Mouse (Mus musculus): ENCODE data around the gene Adamts10. TPM values are rescaled to one million over a fixed set of nuclear protein-coding genes. Genes with fewer than 3 reads are reported as not detected.

Gene Adamts10
- polyA plus RNA-seq, 1 experiment from 2014 or later: 66.8 TPM

- no peak for ATAC-seq
- Histone ChIP-seq H3K36me3 (ENCODE audit: control insufficient read depth, insufficient read depth, low read length) (no peaks in the 10 kb centered on the region), H3K27ac (ENCODE audit: low read length) (no peak overlapping the region), H3K4me3 (ENCODE audit: low read depth, low read length) (no peak overlapping the region), H3K4me1 (ENCODE audit: control insufficient read depth, insufficient read depth, low read length) (no peaks in the 10 kb centered on the region), H3K9me3 (replicated peaks; ENCODE audit: control insufficient read depth, low read length, poor library complexity, severe bottlenecking) (no peaks in the 10 kb centered on the region), H3K27me3 (ENCODE audit: control insufficient read depth, insufficient read depth, low read depth, low read length) (no peaks in the 10 kb centered on the region), H3K4me2 (ENCODE audit: low read length) (no peak overlapping the region), H3K9ac (ENCODE audit: low read depth, low read length) (no peak overlapping the region)
- 59% methylated on average over 1 of the region's 1 CpGs for WGBS
Observed at GRCm38 (mm10) chr17:33564599-33564998, 40.6 kb downstream of the Adamts10 start.

DNA sequence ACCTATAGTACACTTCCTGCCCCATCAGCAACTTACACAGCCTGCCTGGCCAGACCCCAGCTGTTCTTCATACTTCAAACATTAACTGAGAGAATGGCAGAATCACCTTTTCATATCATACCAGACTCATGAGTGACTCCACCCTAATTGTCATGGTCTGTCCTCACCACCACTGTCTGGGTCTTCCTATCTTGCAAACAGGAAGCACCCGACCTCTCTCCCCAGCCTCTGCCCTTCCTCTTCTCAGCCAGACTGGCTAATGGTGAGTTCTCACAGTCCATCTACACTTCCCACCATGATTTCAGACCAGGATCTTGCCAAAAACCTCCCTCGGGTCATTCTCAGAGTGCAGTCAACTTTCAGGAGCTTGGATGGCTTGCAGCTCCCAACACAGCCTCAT, 42.2 kb downstream of the Adamts10 start:
- H3K9ac ChIP-seq (ENCODE audit: low read depth, low read length): no peak overlapping the region
- H3K4me1 ChIP-seq (ENCODE audit: control insufficient read depth, insufficient read depth, low read length): no peaks in the 10 kb centered on the region
- no peak overlapping the region for H3K4me3 ChIP-seq (ENCODE audit: low read depth, low read length)
- 74% methylated on average over 2 of the region's 2 CpGs for WGBS
- no peak overlapping the region for H3K4me2 ChIP-seq (ENCODE audit: low read length)
- no peaks in the 10 kb centered on the region for H3K9me3 ChIP-seq (replicated peaks; ENCODE audit: control insufficient read depth, low read length, poor library complexity, severe bottlenecking)
- no peaks in the 10 kb centered on the region for H3K36me3 ChIP-seq (ENCODE audit: control insufficient read depth, insufficient read depth, low read length)
- H3K27me3 ChIP-seq (ENCODE audit: control insufficient read depth, insufficient read depth, low read depth, low read length): no peaks in the 10 kb centered on the region
- no peak for ATAC-seq
- H3K27ac ChIP-seq (ENCODE audit: low read length): no peak overlapping the region

DNA sequence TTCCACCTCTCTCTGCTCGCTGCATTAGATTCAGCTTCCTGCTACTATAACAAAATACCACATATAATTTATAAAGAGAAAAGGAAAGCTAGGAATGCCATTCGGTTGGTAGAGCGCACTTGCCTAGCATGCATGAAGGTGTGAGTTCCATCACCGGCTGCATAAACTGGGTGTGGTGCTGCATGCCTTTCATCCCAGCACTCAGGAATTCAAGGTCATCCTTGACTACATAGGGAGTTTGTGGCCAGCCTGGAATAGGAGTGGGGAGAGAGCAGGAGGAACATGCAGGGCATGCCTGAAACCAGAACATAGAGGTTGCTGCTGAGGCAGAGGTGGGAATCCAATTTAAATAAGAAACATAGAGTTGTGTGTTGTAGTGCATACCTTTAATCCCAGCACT, 60.1 kb downstream of the Adamts10 start:
- 83% methylated on average over 4 of the region's 4 CpGs for WGBS

DNA sequence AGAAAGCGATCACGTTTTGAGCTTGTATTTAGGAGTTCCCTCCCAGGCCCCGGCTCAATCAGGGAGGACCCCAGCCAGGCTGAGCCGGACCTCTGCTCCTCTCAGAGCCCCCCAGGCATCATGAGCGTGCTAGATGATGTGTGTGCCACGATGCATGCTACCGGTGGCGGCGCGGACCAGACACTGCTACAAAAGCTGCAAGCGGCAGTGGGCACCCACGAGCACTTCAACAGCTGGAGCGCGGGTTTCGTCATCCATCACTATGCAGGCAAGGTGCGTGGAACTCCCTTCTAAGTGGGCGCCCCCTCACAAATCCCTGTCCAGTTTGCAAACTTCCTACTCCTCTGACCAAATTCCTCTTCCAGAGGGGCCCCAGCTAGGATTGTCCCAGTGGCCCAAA, 62.0 kb downstream of the Adamts10 start:
- H3K9me3 ChIP-seq (replicated peaks; ENCODE audit: control insufficient read depth, low read length, poor library complexity, severe bottlenecking): no peaks in the 10 kb centered on the region
- 73% methylated on average over 17 of the region's 17 CpGs for WGBS
- H3K4me3 ChIP-seq (ENCODE audit: low read depth, low read length): no peak overlapping the region
- no peaks in the 10 kb centered on the region for H3K4me1 ChIP-seq (ENCODE audit: control insufficient read depth, insufficient read depth, low read length)
- no peak overlapping the region for H3K9ac ChIP-seq (ENCODE audit: low read depth, low read length)
- no peaks in the 10 kb centered on the region for H3K36me3 ChIP-seq (ENCODE audit: control insufficient read depth, insufficient read depth, low read length)
- no peak overlapping the region for H3K4me2 ChIP-seq (ENCODE audit: low read length)
- no peak for ATAC-seq
- no peaks in the 10 kb centered on the region for H3K27me3 ChIP-seq (ENCODE audit: control insufficient read depth, insufficient read depth, low read depth, low read length)
- H3K27ac ChIP-seq (ENCODE audit: low read length): no peak overlapping the region

More for the DNA sequence above, 60.1 kb downstream of the Adamts10 start:
- no peak for ATAC-seq
- no peaks in the 10 kb centered on the region for H3K9me3 ChIP-seq (replicated peaks; ENCODE audit: control insufficient read depth, low read length, poor library complexity, severe bottlenecking)
- H3K27ac ChIP-seq (ENCODE audit: low read length): no peak overlapping the region
- H3K4me3 ChIP-seq (ENCODE audit: low read depth, low read length): no peak overlapping the region
- H3K4me1 ChIP-seq (ENCODE audit: control insufficient read depth, insufficient read depth, low read length): no peaks in the 10 kb centered on the region
- no peaks in the 10 kb centered on the region for H3K36me3 ChIP-seq (ENCODE audit: control insufficient read depth, insufficient read depth, low read length)
- H3K4me2 ChIP-seq (ENCODE audit: low read length): no peak overlapping the region
- no peak overlapping the region for H3K9ac ChIP-seq (ENCODE audit: low read depth, low read length)
- no peaks in the 10 kb centered on the region for H3K27me3 ChIP-seq (ENCODE audit: control insufficient read depth, insufficient read depth, low read depth, low read length)

GRCm38 (mm10) chr17:33597271-33597670, 73.3 kb downstream of the Adamts10 start:
- no peak overlapping the region for H3K4me2 ChIP-seq (ENCODE audit: low read length)
- H3K4me3 ChIP-seq (ENCODE audit: low read depth, low read length): no peak overlapping the region
- H3K27ac ChIP-seq (ENCODE audit: low read length): no peak overlapping the region
- H3K9ac ChIP-seq (ENCODE audit: low read depth, low read length): no peak overlapping the region
- H3K36me3 ChIP-seq (ENCODE audit: control insufficient read depth, insufficient read depth, low read length): no peaks in the 10 kb centered on the region
- H3K27me3 ChIP-seq (ENCODE audit: control insufficient read depth, insufficient read depth, low read depth, low read length): no peaks in the 10 kb centered on the region
- H3K4me1 ChIP-seq (ENCODE audit: control insufficient read depth, insufficient read depth, low read length): no peaks in the 10 kb centered on the region
- no peaks in the 10 kb centered on the region; the same call in 1 of the 2 replicates for H3K9me3 ChIP-seq (replicated peaks; ENCODE audit: control insufficient read depth, low read length, poor library complexity, severe bottlenecking)
- ATAC-seq: no peak

DNA sequence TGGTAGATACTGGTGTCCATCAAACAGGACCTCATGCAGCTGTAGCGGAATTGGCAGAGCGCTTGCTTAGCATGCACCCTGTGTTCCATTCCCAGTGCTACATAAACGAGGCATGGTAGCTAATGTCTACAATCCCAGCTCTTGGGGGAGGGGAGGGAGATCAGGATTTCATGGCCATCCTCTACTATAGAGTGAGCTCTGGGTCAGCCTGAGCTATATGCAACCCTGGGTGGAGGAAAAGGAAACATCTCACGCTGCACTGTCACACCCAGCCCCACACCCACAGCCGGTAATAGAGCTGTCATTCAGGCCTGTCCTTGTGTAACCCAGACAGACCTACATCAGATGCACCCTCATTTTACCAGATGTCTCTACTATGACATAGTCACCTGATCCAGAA, 74.5 kb downstream of the Adamts10 start:
- WGBS: 92% methylated on average over 5 of the region's 5 CpGs
- Histone ChIP-seq H3K4me2 (ENCODE audit: low read length) (no peak overlapping the region), H3K4me1 (ENCODE audit: control insufficient read depth, insufficient read depth, low read length) (no peaks in the 10 kb centered on the region), H3K4me3 (ENCODE audit: low read depth, low read length) (no peak overlapping the region), H3K9me3 (replicated peaks; ENCODE audit: control insufficient read depth, low read length, poor library complexity, severe bottlenecking) (no peaks in the 10 kb centered on the region; the same call in 1 of the 2 replicates), H3K27me3 (ENCODE audit: control insufficient read depth, insufficient read depth, low read depth, low read length) (no peaks in the 10 kb centered on the region), H3K36me3 (ENCODE audit: control insufficient read depth, insufficient read depth, low read length) (no peaks in the 10 kb centered on the region), H3K9ac (ENCODE audit: low read depth, low read length) (no peak overlapping the region), H3K27ac (ENCODE audit: low read length) (no peak overlapping the region)
- no peak for ATAC-seq

DNA sequence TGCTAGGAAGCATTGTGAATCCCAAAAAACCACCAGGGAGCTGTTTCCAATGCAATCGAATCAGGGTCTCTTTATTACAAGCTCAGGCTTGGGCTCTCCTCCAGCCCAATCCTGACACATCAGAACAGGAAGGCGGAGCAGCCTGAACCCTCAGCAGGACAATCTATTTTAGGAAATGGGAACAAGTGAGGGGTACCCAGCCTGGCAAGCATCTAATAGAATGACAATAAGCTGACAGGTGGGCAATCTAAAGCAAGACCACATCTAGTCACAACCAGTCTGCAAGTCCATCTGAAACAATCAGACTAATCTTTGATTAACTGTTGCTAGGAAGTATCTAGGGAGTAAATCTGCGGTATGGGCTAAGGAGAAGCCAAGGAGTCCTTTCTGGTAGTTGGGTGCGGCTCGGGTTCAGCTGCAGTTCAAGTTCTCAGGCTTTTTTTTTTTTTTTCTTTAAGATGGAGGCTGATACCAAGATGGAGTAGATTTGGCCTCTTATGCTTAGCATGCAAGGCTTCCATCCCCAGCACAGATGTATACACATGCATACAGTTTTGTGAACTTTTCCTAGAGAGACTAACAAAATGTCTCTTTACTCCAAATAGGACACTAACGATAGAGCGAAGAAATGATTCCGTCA, 76.0 kb downstream of the Adamts10 start:
- no peak overlapping the region for H3K4me2 ChIP-seq (ENCODE audit: low read length)

GRCm38 (mm10) chr17:33600831-33601230, 76.8 kb downstream of the Adamts10 start:
- Histone ChIP-seq H3K9me3 (replicated peaks; ENCODE audit: control insufficient read depth, low read length, poor library complexity, severe bottlenecking) (no peaks in the 10 kb centered on the region; the same call in 1 of the 2 replicates), H3K36me3 (ENCODE audit: control insufficient read depth, insufficient read depth, low read length) (no peaks in the 10 kb centered on the region), H3K4me2 (ENCODE audit: low read length) (no peak overlapping the region), H3K4me1 (ENCODE audit: control insufficient read depth, insufficient read depth, low read length) (no peaks in the 10 kb centered on the region), H3K4me3 (ENCODE audit: low read depth, low read length) (no peak overlapping the region), H3K9ac (ENCODE audit: low read depth, low read length) (no peak overlapping the region), H3K27ac (ENCODE audit: low read length) (no peak overlapping the region), H3K27me3 (ENCODE audit: control insufficient read depth, insufficient read depth, low read depth, low read length) (no peaks in the 10 kb centered on the region)
- ATAC-seq: no peak
- 72% methylated on average over 3 of the region's 3 CpGs for WGBS

More for the DNA sequence above, 76.0 kb downstream of the Adamts10 start:
- Histone ChIP-seq H3K4me3 (ENCODE audit: low read depth, low read length) (no peak overlapping the region), H3K9ac (ENCODE audit: low read depth, low read length) (no peak overlapping the region), H3K36me3 (ENCODE audit: control insufficient read depth, insufficient read depth, low read length) (no peaks in the 10 kb centered on the region), H3K4me1 (ENCODE audit: control insufficient read depth, insufficient read depth, low read length) (no peaks in the 10 kb centered on the region), H3K9me3 (replicated peaks; ENCODE audit: control insufficient read depth, low read length, poor library complexity, severe bottlenecking) (no peaks in the 10 kb centered on the region; the same call in 1 of the 2 replicates), H3K27ac (ENCODE audit: low read length) (no peak overlapping the region), H3K27me3 (ENCODE audit: control insufficient read depth, insufficient read depth, low read depth, low read length) (no peaks in the 10 kb centered on the region)
- no peak for ATAC-seq
- WGBS: 90% methylated on average over 8 of the region's 8 CpGs

DNA sequence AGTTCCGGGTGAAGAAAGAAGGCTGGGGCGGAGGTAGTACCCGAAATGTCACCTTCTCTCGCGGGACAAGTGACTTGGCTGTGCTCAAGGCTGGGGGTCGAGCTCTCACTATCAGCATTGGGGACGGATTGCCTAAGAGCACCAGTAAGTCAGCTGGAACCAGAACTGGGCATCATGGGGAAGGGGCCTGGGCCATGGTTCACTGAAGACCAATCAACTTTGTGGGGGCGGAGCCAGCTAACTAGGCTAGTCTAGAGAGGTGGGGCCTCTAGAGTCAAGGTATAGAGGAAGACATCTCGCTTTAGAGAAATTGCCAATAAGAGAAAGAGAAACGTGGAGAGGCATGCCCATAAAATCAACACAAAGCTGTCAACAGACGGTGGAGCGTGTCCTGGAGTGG, 77.9 kb downstream of the Adamts10 start:
- Histone ChIP-seq H3K9ac (ENCODE audit: low read depth, low read length) (no peak overlapping the region), H3K4me2 (ENCODE audit: low read length) (no peak overlapping the region), H3K27me3 (ENCODE audit: control insufficient read depth, insufficient read depth, low read depth, low read length) (no peaks in the 10 kb centered on the region), H3K27ac (ENCODE audit: low read length) (no peak overlapping the region), H3K4me3 (ENCODE audit: low read depth, low read length) (no peak overlapping the region), H3K9me3 (replicated peaks; ENCODE audit: control insufficient read depth, low read length, poor library complexity, severe bottlenecking) (no peaks in the 10 kb centered on the region; the same call in 1 of the 2 replicates), H3K36me3 (ENCODE audit: control insufficient read depth, insufficient read depth, low read length) (no peaks in the 10 kb centered on the region), H3K4me1 (ENCODE audit: control insufficient read depth, insufficient read depth, low read length) (no peaks in the 10 kb centered on the region)
- ATAC-seq: no peak
- WGBS: 85% methylated on average over 12 of the region's 12 CpGs

Measured in midbrain, embryonic 16.5 days (tissue).